Mouse (Mus musculus) hindbrain, embryonic 16.5 days (tissue): ENCODE data around the gene Serhl. TPM values are rescaled to one million over a fixed set of nuclear protein-coding genes. Genes with fewer than 3 reads are reported as not detected.

Source experiments
- ATAC-seq: fragments of 200-750 bp; cut with Nextera tagmentation; 2 replicates; pipeline ENCODE4 v1.8.0; 2017; ENCODE audit warnings: moderate TSS enrichment, moderate library complexity
- H3K27ac ChIP-seq: fragments of 300-500 bp; sonication (generic); 2 replicates; pipeline ENCODE4 v1.5.1; 2014; ENCODE audit warnings: low read depth, mild to moderate bottlenecking, control low read depth, low read length, moderate library complexity
- H3K27me3 ChIP-seq: fragments of 300-500 bp; sonication (generic); replicated peaks from 2 replicates; pipeline ENCODE4 v1.6.1; 2014; ENCODE audit warnings: low read length; ENCODE audit not compliant: control insufficient read depth, insufficient read depth
- H3K36me3 ChIP-seq: fragments of 300-500 bp; sonication (generic); 2 replicates; pipeline ENCODE4 v1.6.1; 2014; ENCODE audit warnings: mild to moderate bottlenecking, low read length, moderate library complexity, mixed read lengths; ENCODE audit not compliant: control insufficient read depth, insufficient read depth
- H3K4me1 ChIP-seq: fragments of 300-500 bp; sonication (generic); 2 replicates; pipeline ENCODE4 v1.6.1; 2014; ENCODE audit warnings: low read depth, low read length; ENCODE audit not compliant: control insufficient read depth, insufficient read depth
- H3K4me2 ChIP-seq: fragments of 300-500 bp; sonication (generic); 2 replicates; pipeline ENCODE4 v1.6.1; 2014; ENCODE audit warnings: mild to moderate bottlenecking, low read length, control low read depth, moderate library complexity
- H3K4me3 ChIP-seq: fragments of 300-500 bp; sonication (generic); 2 replicates; pipeline ENCODE4 v1.5.1; 2014; ENCODE audit warnings: mild to moderate bottlenecking, low read length, control low read depth, moderate library complexity
- H3K9ac ChIP-seq: fragments of 300-500 bp; sonication (generic); 2 replicates; pipeline ENCODE4 v1.6.1; 2014; ENCODE audit warnings: low read depth, mild to moderate bottlenecking, control low read depth, low read length, moderate library complexity
- H3K9me3 ChIP-seq: fragments of 300-500 bp; sonication (generic); 2 replicates; pipeline ENCODE4 v1.6.1; 2014; ENCODE audit warnings: mild to moderate bottlenecking, low read length, moderate library complexity; ENCODE audit not compliant: control insufficient read depth
- WGBS: fragments of 180-500 bp; shearing (Covaris S2); extraction: QIAGEN DNeasy Blood & Tissue Kit; methylation state at CpG from one replicate; pipeline ENCODE4 v1.1.7; 2014; 5-methylcytosine and 5-hydroxymethylcytosine counted together
- polyA plus RNA-seq: library from polyadenylated mRNA; unstranded; fragments of >200 nt; fragmentation: Nextera tagmentation; extraction: Ambion mirVana; gene quantifications from 2 replicates; pipeline ENCODE4 v1.2.1, GENCODE M21; 2015

Gene Serhl
- polyA plus RNA-seq, 1 experiment from 2014 or later: 34.2 TPM

DNA sequence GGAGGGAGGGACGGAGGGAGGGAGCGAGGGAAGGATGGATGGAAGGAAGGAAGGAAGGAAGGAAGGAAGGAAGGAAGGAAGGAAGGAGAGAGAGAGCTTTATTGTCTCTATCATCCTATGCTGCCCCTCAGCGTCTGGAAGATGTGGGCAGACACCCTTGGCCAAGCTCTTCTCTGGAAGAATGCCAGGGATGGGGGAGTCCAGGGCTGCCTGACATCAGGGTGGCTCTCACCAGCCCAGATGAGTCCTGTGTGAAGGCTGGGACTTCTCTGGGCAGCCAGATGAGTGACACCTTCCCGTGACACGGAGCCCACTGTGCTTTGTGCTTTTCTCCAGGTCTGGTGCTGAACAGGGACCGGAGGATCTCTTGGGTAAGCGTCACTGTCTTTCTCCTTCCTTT is 22.6 kb downstream of the Serhl start:
- Histone ChIP-seq H3K4me3 (no peak overlapping the region), H3K27ac (no peak overlapping the region), H3K9ac (no peak overlapping the region; the same call in 1 of the 2 replicates), H3K27me3 (no peaks in the 10 kb centered on the region), H3K4me2 (no peak overlapping the region), H3K36me3 (peaks cover under 1% of the 10 kb centered on the region), H3K4me1 (peaks cover 10% of the 10 kb centered on the region), H3K9me3 (no peaks in the 10 kb centered on the region)
- WGBS: 89% methylated on average over 7 of the region's 7 CpGs
- ATAC-seq: no peak

DNA sequence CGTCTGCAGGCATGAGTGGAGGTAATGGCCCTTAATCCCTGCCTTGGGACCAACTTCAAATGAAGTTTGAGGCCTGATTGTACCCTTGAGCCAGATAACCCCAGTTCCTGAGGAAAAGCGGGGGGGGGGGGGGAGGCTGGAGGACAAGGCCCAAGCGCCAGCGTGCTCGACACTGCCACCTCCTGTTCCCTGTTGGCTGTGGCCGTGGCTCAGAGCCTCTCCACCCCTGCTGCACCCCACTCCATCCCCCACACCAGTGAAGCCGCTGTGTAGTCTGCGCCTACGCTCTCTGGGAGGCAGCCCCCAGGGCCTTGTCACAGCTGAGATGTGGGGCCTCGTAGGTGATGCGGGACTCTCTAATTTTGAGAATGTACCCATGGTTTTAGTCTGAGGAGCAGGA is 23.6 kb downstream of the Serhl start:
- H3K4me3 ChIP-seq: no peak overlapping the region
- peaks cover 10% of the 10 kb centered on the region for H3K4me1 ChIP-seq
- ATAC-seq: peak; percentile 66; the same call in 1 of the 2 replicates
- 4% methylated on average over 10 of the region's 11 CpGs for WGBS
- H3K9me3 ChIP-seq: no peaks in the 10 kb centered on the region
- H3K36me3 ChIP-seq: peaks cover 11% of the 10 kb centered on the region
- H3K9ac ChIP-seq: no peak overlapping the region
- no peak overlapping the region for H3K27ac ChIP-seq
- no peak overlapping the region for H3K4me2 ChIP-seq
- no peaks in the 10 kb centered on the region for H3K27me3 ChIP-seq

DNA sequence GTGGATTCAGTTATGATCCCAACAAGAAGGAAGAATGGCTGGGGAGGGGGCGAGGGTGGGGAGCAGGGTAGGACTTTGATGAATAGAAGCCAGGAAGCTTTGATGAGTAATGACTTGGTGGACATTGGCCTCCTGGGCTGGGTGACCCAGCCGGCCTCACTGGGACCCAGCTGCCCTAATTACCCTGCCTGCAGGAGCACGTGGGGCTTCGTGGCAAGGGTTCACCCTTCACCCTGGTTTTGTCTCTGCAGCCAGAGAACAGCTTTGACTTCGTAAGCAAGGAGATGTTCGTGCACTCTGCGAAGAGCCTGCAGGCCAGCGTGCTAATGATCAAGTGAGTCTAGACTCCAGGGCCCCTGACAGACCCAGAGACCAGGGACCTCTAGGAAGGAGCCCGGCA is 24.8 kb downstream of the Serhl start:
- 63% methylated on average over 9 of the region's 9 CpGs for WGBS
- Histone ChIP-seq H3K4me2 (no peak overlapping the region), H3K4me3 (no peak overlapping the region), H3K27me3 (no peaks in the 10 kb centered on the region), H3K9ac (no peak overlapping the region; the same call in 1 of the 2 replicates), H3K4me1 (peaks cover 10% of the 10 kb centered on the region), H3K9me3 (no peaks in the 10 kb centered on the region), H3K27ac (no peak overlapping the region), H3K36me3 (peaks cover 11% of the 10 kb centered on the region)
- no peak for ATAC-seq

DNA sequence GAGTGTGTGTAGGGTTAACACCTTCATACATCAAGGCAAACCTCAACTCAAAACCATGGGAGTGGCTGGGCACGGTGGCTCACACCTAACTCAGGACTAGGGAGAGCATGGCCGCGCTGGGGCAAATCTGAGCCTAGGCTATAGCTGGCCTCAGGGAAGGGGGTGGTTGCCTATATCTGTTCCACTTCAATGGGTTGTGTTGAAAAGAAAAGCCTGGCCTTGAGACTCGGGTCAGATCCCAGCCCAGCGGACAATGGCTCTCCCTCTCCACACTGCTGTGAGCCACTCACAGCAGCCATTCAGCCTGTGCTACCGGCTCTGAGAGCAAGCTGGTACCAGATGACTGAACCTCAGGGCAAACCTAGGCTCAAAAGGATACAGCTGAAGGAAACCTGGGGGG is 25.8 kb downstream of the Serhl start:
- H3K36me3 ChIP-seq: peaks cover 14% of the 10 kb centered on the region
- H3K4me2 ChIP-seq: no peak overlapping the region
- no peak overlapping the region for H3K4me3 ChIP-seq
- ATAC-seq: no peak
- WGBS: 36% methylated on average over 6 of the region's 6 CpGs
- no peak overlapping the region for H3K27ac ChIP-seq
- no peak overlapping the region for H3K9ac ChIP-seq
- H3K27me3 ChIP-seq: no peaks in the 10 kb centered on the region
- peaks cover 10% of the 10 kb centered on the region for H3K4me1 ChIP-seq
- no peaks in the 10 kb centered on the region for H3K9me3 ChIP-seq

GRCm38 (mm10) chr15:83118360-83118759 is 29.1 kb downstream of the Serhl start:
- H3K9ac ChIP-seq: no peak overlapping the region
- peaks cover 14% of the 10 kb centered on the region for H3K36me3 ChIP-seq
- ATAC-seq: no peak
- H3K4me3 ChIP-seq: no peak overlapping the region
- no peak overlapping the region for H3K4me2 ChIP-seq
- H3K4me1 ChIP-seq: peaks cover 12% of the 10 kb centered on the region
- WGBS: 49% methylated on average over 7 of the region's 7 CpGs
- H3K9me3 ChIP-seq: no peaks in the 10 kb centered on the region
- no peak overlapping the region for H3K27ac ChIP-seq
- H3K27me3 ChIP-seq: no peaks in the 10 kb centered on the region

GRCm38 (mm10) chr15:83121709-83122565 is 32.6 kb downstream of the Serhl start:
- no peaks in the 10 kb centered on the region for H3K9me3 ChIP-seq
- H3K9ac ChIP-seq: peak overlapping the region; percentile 87
- ATAC-seq: peak; percentile 53
- H3K36me3 ChIP-seq: peaks cover 30% of the 10 kb centered on the region
- peak overlapping the region; percentile 78 for H3K4me2 ChIP-seq
- peak overlapping the region; percentile 83 for H3K27ac ChIP-seq
- WGBS: 2% methylated on average over 43 of the region's 43 CpGs
- peak overlapping the region; percentile 89 for H3K4me3 ChIP-seq
- H3K27me3 ChIP-seq: no peaks in the 10 kb centered on the region
- peaks cover 7% of the 10 kb centered on the region for H3K4me1 ChIP-seq

DNA sequence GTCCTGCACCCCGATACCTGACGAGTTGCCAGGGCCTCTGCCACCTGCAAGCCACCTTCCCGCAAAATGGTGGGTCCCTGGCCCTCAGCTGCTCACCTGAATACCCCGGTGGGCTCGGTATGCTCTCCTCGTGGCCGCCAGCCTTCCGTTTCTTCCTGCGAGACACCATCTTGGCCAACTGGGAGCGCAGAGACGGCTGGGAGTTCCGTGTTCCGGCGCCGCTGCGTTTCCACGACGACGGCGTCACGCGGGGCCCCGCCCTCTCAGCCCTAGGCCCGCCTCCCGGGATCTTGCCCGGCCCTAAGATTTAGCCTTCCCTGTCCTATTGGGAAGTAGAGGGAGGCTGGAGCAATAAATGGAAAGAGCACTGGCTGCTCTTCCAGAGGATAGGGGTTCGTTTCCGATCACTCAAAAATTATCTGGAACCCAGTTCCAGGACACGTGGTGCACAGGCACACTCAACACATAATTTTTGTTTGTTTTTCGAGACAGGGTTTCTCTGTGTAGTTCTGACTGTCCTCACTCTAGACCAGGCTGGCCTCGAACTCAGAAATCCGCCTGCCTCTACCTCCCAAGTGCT is 33.4 kb downstream of the Serhl start, which contains the start of gene Rrp7a:
Gene Rrp7a (minus strand): TSS at position 236 of the 580 bp plus-strand sequence.
- Histone ChIP-seq H3K27me3 (no peaks in the 10 kb centered on the region), H3K27ac (peak within 1 kb of the TSS; percentile 83), H3K4me2 (peak within 1 kb of the TSS; percentile 78), H3K4me3 (peak within 1 kb of the TSS; percentile 89), H3K9me3 (no peaks in the 10 kb centered on the region), H3K4me1 (peaks cover 7% of the 10 kb centered on the region), H3K36me3 (peaks cover 28% of the 10 kb centered on the region), H3K9ac (peak within 1 kb of the TSS; percentile 87)
- WGBS: 10% methylated on average over 32 of the region's 32 CpGs
- peak; percentile 91 for ATAC-seq

DNA sequence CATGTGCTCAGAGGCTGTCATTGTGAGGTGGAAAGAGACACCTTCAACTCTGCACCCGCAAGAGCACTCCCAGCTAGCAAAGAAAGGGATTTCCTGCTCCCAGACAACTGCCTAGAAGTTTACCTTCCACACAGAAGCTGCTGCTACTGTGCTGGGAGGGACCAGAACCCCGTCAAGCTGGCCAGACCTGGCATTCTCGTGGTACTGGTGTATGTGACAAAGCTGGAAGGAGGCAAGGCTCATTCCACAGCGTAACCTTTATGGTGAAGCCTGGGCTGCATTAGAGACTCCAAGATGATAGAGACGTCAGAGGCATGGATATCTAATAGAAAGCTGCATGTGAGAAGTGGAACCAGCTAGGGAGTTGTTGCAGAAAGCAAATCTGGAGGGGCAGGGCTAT is 35.3 kb downstream of the Serhl start:
- H3K27ac ChIP-seq: no peak overlapping the region
- WGBS: 65% methylated on average over 5 of the region's 5 CpGs

GRCm38 (mm10) chr15:83126582-83126981 is 37.3 kb downstream of the Serhl start:
- no peak overlapping the region for H3K9ac ChIP-seq
- H3K27me3 ChIP-seq: no peaks in the 10 kb centered on the region
- no peak overlapping the region for H3K4me3 ChIP-seq
- peaks cover 53% of the 10 kb centered on the region for H3K36me3 ChIP-seq
- ATAC-seq: no peak
- no peaks in the 10 kb centered on the region for H3K9me3 ChIP-seq
- no peak overlapping the region for H3K4me2 ChIP-seq
- peaks cover 2% of the 10 kb centered on the region for H3K4me1 ChIP-seq
- WGBS: 77% methylated on average over 9 of the region's 9 CpGs
- no peak overlapping the region for H3K27ac ChIP-seq

More for the DNA sequence above, 35.3 kb downstream of the Serhl start:
- Histone ChIP-seq H3K4me1 (peaks cover 7% of the 10 kb centered on the region), H3K27me3 (no peaks in the 10 kb centered on the region), H3K9ac (no peak overlapping the region), H3K36me3 (peaks cover 38% of the 10 kb centered on the region), H3K4me2 (no peak overlapping the region), H3K9me3 (no peaks in the 10 kb centered on the region), H3K4me3 (no peak overlapping the region)
- no peak for ATAC-seq
